Mouse (Mus musculus) NIH3T3 (cell line): Measurements from ENCODE around the gene Scmh1.
"Not testable (repeated sequence)": the region's sequence is repeated elsewhere in the genome, so short reads cannot be mapped to it uniquely, and the experiment has no call there.

Source experiments
- DNase-seq: peaks from one replicate; pipeline ENCODE4 v3.0.0-alpha.2; 2012; ENCODE audit warnings: low read depth

The Scmh1 gene

DNA sequence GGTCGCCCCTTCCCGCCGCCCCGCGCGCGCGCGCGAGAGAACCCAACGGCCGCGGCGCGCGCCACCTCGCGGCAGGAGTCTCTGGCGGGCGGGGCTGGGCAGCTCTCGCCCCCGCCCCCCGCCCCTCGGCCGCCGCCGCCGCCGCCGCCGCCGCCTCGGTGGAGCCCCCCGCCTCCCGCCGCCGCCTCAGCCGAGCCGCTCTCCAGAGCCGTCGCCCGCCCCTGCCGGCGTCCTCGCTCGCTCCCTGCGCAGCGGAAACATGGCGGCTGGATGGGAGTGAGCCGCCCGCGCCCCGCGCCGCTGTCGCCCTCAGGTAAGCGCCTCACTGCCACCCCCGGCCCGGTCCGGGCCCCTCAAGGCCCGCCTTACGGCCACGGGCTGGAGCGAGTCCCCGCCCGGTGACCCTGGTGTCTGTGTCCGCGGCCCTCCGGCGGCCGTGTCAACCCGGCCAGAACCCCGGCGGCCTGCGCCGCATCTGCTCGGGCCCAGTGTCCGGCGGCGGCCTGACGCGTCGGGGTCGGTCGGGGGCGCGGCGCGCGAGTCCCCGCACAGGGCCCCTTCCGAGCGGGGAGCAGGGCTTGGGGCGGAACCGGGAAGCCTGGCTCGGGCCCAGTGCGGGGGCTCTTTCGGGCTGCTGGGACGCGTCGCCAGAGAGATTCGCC is at the start of gene Scmh1:
TSS of gene Scmh1 (plus strand) at position 138 of the 662 bp plus-strand sequence.
- DNase-seq, result peak; percentile 92

DNA sequence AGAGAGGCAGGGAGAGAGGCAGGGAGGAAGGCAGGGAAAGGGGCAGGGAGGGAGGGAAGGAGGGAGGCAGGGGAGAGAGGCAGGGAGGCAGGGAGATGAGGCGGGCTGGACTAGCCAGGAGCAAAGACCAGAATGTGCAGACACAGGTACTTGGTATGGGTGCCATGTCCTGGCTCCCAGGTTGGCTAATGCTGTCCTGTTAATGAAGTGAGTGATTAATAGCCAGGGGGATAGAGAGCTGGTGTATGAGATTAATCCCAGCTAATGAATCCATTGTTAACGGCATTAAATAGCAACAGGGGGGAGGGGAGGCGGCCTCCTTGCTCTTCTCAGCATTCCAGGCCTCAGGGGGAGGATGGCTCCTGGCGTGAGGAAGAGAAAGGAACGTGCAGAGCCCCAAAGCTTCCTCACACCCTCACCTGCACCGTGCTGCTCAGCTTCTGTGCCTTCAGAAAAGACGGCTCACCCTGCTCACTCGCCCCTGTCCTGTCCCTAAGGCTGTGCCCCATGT is 45.0 kb upstream of the Scmh1 start:
- no peak for DNase-seq

DNA sequence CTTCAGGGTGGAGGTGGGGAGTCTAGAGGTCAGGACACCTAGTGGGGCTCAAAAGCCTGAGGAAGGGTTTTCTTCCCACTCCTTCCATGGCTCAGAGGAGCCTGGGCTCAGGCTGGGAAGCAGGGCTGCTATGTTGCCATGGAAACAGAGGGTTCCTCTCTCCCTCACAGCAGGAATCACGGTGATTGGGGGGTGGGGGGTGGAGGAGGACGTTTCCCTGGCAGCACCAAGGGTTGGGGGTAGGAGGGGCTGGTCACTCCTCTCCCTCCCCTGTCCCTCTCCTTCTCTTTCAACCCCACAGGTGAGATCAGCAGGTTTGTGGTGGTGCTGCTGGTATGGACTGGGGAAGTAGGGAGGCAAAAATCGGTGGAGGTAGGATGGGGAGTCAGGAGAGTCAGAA is 40.4 kb upstream of the Scmh1 start:
- no peak for DNase-seq

DNA sequence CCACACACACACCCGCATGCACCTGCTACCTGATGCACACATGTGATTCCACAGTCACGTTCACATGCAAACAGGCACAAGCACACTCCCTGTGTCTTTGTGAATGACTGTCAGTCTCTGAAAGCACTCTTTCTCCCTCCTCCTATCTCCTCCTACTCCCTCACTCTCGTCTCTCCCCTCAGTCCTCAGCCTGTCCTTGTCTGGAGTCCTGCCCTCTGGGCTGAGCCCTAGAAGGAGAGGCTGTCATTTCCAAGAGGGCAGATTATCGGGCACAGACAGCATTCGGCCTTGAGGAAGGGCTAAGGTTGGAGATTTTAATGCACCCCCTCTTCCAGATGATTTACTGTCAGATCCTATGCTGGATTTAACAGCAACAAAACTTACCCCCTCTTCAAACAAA is 39.6 kb upstream of the Scmh1 start:
- no peak for DNase-seq

DNA sequence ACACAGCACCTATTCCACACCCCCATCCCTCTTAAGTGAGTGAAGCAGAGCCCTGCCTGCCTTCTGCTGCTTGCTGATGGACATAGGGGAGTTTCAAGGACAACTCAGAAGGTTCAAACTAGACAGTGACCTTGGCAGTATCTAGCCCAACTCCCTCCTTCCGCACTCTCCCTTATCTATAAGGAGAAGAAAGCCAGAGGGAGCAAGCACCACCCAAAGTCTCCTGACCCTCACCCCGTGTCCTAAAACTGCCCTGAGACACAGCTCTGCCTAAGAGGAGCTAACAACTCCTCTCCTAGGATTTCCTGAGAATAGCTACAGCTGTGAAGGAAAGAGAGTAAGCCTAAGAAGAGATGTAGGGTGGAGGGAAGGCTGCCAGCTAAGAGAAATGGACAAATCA is 37.0 kb upstream of the Scmh1 start:
- no peak for DNase-seq

DNA sequence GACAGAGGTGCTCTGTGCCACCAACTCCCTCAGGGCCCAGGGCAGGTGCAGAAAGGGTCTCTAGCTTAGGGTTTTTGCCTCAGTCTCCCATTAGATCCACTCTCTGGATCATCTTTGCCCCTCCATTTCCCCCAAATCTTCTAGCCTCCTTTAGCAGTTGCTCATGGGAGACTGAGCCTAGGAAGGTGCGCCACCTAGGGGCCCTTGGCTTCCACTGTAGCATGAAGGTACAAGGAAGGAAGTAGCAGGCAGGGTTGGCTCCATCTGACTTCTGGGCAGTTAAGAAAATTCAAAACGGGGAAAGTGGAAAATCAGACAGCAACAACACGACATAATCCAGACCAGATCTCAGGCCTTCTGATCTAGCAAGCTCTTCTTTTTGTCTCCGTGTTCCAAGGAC is 36.4 kb upstream of the Scmh1 start:
- peak; percentile 94 for DNase-seq

DNA sequence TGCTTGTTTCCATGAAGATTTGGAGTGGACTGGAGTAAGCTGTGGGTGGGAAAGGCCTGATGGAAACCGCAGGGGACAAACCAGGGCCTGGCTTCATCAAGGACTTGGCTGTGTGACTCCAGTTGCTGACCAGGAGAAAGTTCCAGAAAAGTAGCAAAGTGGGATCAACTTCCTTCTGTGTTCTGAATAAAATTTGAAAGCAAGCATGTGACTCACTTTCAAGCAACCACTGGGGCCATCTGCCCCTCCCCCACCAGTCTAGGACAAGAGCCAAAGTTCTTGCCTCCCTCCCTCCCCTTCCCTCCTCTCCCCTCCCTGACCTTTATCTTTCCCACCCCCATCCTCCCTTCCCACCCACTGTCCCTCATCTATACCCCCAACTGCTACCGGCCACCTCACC is 35.9 kb upstream of the Scmh1 start:
- DNase-seq, result peak; percentile 93

DNA sequence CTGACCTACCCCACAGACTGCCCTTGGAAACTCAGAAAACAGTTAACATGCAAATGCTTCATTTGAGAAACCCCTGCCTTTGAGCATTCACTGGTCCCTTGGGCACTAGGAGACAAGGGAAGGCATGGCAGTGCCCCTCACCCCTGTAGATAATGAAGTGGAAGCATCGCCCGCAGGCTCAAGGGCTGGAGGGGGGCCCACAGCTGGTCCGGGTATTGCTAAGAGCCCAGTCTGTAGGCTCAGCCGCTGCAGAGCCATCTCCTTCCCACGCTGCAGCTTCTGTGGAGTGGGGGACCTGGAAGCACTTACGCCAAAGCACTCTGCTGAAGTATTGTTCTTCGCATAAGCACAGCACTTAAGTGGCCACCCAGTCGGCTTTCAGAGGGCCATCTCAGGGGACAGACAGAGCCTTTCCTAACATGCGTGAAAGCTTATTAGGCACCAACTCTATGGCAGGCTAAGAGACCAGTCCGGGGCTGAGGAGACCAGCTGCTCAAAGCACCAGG is 35.2 kb upstream of the Scmh1 start:
- peak; percentile 77 for DNase-seq

DNA sequence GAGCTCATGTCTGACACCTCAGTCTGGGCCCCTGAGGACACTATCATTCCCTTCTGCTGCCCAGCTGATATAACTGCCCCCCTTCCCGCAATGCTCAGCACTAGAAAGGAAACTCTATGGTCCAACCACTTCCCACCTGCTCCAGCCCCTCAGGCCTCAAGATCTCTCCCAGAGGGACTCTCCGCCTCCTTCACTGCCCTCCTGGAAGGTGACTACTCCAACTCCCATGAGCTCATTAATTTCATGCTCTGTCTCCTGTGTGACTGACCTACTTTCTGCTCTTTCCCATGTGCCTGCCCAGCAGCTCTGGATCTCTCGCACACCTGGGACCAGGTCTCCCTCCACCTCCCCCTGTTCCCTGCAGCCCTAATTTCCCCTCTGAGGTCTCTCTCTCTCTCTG is 32.2 kb upstream of the Scmh1 start:
- DNase-seq, result no peak

DNA sequence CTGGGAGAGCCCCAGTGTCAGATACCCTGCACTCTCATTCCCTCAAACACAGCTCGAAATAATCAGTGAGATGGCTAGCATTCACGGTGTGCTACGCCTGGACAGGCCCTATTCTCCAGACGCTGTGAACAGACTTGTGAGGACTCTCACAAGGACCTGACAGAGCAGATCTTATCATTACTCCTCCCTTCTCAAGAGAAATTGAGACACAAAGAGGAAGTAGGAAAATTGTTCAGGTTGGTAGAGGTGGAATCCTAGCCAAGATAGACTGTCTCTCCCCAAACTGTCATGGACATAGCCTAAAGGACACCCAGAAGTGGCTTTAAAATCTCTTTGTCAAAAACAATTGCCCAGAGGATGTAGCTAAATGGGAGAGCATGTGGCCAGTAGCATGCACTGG is 31.3 kb upstream of the Scmh1 start:
- DNase-seq, result no peak

DNA sequence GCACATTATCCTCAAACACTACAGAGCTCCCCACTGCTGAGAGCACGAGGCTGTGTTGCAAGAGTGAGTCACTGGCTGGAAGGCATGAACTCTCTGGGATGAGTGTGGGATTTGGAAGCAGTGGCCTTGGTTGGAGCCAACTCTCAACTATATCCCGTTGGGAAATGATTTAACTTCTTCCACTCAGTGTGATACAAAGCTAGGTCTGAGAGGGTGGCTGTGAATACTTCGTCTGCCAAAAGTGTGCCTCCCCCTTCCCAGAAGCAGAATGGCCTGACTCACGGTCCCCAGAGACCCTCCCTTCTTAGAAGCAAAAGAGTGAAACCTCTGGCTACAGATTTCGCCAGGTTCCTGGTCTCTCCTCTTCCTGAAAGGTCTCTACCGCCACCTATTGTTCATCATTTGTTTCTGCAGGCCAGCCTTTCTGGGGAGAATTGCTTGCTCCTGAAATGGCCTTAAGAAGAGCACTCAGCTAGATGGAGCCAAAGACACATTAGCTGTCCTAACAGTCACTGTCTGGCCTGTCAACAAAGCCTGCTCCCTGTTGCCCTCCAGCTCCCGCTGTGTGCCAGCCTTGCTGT is 24.2 kb upstream of the Scmh1 start:
- peak; percentile 100 for DNase-seq

DNA sequence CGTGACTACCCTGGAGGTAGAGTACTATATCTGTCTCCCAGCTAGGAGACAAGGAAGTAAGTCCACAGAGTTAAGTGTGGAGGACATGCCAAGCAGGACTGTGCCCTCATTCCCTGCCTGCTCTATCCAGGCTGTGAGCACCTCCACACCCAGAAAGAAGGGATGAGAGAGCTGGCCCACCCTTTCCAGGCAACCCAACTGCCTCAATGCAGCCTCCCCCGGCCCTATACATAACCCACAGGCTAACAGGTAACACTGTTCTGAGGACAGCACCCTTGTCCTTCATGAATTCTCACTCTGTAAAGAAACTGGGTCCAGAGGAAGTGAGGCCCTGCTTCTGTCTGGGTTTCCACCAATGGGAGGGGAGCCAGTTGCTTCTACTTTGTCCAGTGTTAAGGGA is 19.6 kb upstream of the Scmh1 start:
- DNase-seq, result no peak

DNA sequence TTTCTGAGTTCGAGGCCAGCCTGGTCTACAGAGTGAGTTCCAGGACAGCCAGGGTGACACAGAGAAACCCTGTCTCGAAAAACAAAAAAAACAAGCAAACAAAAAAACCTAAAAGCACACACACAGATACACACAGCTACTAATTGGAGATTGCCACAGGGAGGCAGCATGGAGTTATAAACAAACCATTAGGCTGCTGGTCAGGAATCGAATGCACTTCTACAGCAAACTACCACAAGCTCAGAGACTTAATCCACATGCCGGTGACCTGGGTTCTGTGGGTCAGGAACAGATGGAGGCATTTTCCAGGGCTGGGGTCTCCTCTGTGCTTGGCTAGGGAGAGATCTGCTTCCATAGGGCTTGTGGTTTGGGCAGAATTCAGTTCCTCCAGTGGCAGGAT is 17.6 kb upstream of the Scmh1 start:
- DNase-seq, result peak; percentile 85

DNA sequence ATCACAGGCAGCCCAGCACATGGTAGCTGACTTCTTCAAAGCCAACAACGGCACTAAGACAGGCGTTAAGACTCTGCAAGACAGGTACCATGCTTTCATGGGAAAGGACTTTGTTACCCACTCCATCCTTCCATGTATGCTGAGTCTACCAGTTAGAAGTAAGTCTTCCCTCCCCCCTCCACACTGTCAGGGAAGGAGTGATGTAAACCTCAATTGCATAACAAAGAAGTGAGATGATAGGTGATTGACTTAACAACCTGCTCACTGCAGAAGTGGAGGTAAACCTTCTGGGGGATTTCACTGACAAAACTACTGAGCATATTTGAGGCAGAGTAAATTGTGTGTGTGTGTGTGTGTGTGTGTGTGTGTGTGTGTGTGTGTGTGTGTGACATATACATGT is 17.1 kb upstream of the Scmh1 start:
- no peak for DNase-seq

DNA sequence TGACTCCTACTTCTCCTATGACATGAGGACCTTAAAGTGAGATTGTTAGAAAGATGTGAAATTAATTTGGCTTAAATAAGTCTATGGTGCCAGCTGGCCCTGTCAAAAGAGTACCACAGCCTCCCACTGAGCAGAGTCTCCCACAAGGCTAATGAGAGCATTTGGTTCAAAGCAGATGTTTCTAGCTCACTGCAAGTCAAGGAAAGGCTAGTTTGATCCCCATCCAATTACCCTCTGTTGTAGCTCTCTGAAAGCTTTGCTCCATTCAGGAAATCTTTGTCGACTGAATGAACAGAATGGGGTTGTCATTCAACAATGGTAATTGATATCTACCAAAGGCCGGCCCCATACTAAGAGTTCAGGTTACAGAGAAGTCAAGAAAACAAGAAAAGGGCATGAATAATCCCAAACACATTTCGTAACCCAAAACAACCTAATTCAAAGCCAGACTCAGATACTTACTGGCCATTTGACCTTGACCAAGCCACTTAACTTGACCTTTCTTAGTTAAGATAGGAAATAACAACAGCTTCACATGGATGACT is 16.0 kb upstream of the Scmh1 start:
- DNase-seq, result no peak

DNA sequence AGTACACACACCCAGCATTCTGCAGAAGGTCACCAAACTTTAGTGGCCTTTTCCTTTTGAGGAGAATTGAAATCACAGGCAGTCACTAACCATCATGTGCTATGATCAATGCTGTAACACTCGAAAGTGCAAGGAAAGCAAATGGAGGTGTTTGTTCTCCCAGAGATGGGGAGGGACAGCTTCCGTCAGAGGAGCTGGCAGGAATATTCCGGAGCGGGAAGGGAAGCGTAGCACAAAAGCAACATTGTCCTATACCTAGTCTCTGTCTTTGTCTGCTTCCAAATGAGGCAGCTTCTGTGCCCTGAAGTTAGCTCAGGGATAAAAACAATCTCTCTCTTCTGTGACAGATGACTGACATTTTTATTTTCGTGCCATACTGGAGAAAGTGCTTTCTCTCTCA is 15.5 kb upstream of the Scmh1 start:
- no peak for DNase-seq

DNA sequence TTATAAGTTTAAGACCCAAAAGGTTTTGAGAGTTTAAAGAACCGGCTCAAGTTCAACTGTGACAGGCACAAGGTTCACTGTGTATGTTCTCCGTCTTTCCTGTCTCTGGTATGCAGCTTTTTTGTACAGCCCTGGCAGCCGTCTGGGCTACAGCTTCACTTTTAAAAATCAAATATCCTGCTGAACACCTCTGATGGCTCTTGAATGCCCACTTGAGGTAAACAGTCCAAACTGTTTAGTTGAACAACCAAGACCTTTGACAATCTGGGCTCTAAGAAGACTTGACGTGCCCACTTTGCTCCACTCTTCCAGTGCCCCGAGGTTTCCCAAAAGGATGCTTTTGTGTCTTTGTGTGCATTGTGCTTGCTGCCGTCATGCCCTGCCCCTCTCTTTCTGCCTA is 13.5 kb upstream of the Scmh1 start:
- no peak for DNase-seq

DNA sequence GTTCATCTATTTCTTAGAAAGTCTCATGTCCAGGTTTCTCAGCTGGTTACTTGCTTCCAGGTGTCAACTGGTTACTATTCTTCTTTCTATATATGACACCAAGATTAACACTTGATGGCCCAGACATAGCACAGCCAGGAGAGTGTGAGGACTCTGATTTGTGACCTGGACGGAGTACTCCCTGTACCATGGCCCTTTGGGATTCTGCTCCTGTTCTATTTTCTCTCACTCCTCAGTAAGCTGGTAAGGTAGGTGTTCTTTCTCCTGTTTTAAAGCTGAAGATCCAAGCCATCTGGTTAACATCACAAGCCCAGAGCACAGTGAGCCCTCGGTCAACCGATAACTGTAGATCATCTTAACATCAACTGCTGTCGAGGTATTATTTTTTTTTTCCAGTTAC is 12.7 kb upstream of the Scmh1 start:
- no peak for DNase-seq

DNA sequence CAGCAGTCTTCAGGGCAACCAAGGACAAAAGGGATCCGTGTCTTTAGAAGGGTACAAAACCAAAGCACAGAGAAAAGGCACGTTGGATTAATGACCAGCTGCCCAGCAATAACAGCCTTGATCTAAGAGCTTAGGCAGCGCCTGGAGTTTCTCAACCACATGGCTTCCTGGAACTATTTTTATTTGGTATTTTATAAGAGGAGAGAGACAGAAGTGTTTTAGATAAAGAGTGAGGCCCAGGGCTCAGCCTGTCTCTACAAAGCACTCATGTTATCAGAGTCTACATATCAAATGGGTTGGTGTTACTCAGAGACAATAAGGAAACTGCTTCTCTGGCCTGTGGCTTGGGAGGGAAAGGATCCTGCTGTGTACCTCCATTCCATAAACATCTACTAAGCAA is 12.3 kb upstream of the Scmh1 start:
- DNase-seq, result no peak

DNA sequence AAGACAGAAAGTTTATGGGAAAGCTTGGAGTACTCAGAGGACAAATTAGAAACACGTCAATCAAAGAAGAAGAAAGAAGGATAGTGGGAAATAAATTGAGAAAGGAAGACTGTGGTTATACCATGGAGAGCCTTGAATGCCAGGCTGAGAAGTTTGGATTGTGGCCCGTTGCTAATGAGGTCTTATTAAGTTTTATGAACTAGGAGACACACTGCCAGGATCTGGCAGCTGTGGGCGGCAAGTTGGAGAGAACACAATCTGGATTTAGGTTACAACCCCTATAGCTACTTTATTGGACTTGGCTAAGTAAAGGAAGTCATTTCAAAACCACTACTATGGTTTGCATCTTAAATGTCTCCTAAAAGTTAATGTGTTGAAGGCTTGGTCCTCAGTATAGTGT is 4.8 kb upstream of the Scmh1 start:
- no peak for DNase-seq

DNA sequence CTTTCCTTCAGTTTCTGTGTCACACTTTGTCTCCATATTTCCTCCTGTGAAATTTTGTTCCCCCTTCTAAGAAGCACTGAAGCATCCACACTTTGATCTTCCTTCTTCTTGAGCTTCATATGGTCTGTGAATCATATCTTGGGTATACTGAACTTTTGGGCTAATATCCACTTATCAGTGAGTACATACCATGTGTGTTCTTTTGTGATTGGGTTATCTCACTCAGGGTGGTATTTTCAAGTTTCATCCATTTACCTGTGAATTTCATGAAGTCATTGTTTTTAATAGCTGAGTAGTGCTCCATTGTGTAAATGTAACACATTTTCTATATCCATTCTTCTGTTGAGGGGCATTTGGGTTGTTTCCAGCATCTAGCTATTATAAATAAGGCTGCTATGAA is 3.0 kb upstream of the Scmh1 start:
- not testable (repeated sequence) for DNase-seq

DNA sequence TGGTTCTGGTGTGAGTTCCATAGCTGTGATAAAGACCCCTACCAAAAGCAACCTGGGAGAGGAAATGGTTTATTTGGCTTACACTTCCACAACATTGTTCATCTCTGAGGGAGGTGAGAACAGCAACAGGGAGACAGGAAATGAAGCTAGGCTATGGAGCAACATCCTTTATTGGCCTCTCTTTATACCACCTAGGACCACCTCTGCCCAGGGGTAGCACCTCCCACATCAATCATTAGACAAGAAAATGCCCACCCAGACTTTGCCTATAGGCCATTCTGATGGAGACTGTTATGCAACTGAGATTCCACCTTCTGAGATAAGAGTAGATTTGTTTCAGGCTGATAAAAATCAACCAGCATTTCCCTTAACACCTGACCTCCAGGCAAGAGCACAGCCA is 834 bp upstream of the Scmh1 start:
- DNase-seq, result no peak

DNA sequence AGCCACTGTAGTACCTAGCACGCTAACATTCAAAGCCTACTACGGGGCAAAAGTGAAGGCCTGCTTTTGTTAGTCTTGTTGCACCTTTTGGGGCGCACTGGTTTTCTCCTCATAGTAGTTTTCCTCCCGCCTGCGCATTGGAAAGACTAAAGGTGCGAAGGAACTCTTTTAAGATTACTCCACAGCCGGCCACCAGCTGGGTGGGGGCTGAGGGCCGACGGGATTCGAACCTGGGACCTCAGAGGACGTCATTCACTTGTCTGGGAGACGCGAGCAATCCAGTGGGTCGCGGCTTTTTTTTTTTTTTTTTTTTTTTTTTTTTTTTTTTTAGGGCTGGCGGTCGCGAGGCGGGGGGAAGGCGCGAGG is 320 bp upstream of the Scmh1 start:
- DNase-seq, result no peak
